In the genomic region with DNA sequence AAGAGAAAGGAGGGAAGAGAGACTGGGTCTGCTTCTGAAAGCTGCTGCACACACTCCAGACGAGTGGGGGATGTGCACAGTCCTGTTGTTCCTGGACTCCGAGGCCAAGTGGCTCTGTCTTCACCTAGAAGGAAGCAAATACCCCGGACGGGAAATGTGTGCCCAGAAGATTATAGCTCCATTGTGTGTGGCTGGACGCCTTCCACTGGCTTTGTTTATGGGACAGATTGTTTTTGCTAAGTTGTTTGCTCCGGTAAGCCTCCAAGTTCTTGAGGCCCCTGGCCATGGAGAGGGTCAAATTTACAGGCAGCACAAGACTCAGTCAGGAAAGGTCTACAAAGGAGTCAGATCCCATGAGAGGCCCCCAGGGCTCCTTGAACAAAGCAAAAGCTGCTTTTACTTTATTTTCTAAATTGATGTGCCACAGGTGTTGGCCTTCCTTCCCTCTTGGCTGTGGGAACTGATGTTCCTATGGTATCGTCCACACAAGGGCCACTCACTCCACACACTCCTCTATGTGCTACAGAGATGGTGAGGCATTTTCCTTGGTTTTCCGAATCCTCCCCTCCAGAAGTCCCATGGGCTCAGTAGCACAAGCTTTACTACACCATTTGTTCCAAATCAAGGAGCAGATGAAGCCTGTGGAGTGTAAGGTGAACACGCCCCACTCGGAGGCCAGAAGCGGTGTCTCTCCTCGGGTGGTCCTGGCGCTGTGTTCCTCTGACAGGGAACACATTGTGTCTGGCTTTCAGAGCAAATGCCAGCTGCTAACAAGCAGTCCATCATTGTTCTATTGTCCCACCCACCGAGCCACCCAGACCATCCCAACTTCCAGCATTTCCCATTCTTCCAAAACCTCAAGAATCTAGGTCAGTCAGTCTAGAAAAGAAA, we compare ENCODE assay signal across 8 mouse cellular contexts. TPM values are rescaled to one million over a fixed set of nuclear protein-coding genes. Genes with fewer than 3 reads are reported as not detected.
DNase-seq lines count a peak whose midpoint lies in the region; ATAC-seq and TF ChIP-seq lines count a peak whose summit lies in the region.

No protein-coding gene starts in this region.

- H3K9me3 ChIP-seq in hindbrain, postnatal 0 days (ENCODE audit: low read length) = no peaks in the 10 kb centered on the region
- no peaks in the 10 kb centered on the region for H3K9me3 ChIP-seq in hindbrain, embryonic 14.5 days (ENCODE audit: control insufficient read depth, low read length)
- no peaks in the 10 kb centered on the region for H3K9me3 ChIP-seq in kidney, postnatal 0 days (replicated peaks; ENCODE audit: low read length)

- no peaks in the 10 kb centered on the region for H3K4me1 ChIP-seq in hindbrain, postnatal 0 days (ENCODE audit: insufficient read depth, low read length)
- no peaks in the 10 kb centered on the region for H3K4me1 ChIP-seq in hindbrain, embryonic 14.5 days (replicated peaks; ENCODE audit: control insufficient read depth, insufficient read depth, low read length)
- peaks cover 13% of the 10 kb centered on the region for H3K4me1 ChIP-seq in heart, adult 2 months (ENCODE audit: control insufficient read depth, insufficient read depth, low read length)
- 0 out of 2 replicates have a peak, but pooled peaks cover 5% of the 10 kb centered on the region for H3K4me1 ChIP-seq in kidney, postnatal 0 days (replicated peaks; ENCODE audit: insufficient read depth, low read length)

- no peaks in the 10 kb centered on the region for H3K79me2 ChIP-seq in heart, adult 2 months (replicated peaks; ENCODE audit: control insufficient read depth, insufficient read depth, low read length)

- H3K36me3 ChIP-seq in hindbrain, postnatal 0 days (ENCODE audit: insufficient read depth, low read length) = no peaks in the 10 kb centered on the region
- no peaks in the 10 kb centered on the region for H3K36me3 ChIP-seq in hindbrain, embryonic 14.5 days (replicated peaks; ENCODE audit: control insufficient read depth, insufficient read depth)
- H3K36me3 ChIP-seq in heart, adult 2 months (ENCODE audit: control insufficient read depth, insufficient read depth, low read length) = no peaks in the 10 kb centered on the region; the same call in 1 of the 2 replicates
- H3K36me3 ChIP-seq in kidney, postnatal 0 days (ENCODE audit: insufficient read depth, low read length) = no peaks in the 10 kb centered on the region

- no peak overlapping the region for H3K4me2 ChIP-seq in hindbrain, postnatal 0 days (ENCODE audit: low read depth, low read length)
- H3K4me2 ChIP-seq in hindbrain, embryonic 14.5 days (replicated peaks) = no peak overlapping the region
- H3K4me2 ChIP-seq in kidney, postnatal 0 days (ENCODE audit: low read length) = no peak overlapping the region

- no peak overlapping the region for H3K9ac ChIP-seq in hindbrain, postnatal 0 days (replicated peaks; ENCODE audit: low read length)
- no peak overlapping the region for H3K9ac ChIP-seq in hindbrain, embryonic 14.5 days
- H3K9ac ChIP-seq in heart, adult 2 months (ENCODE audit: low read depth, low read length) = no peak overlapping the region
- H3K9ac ChIP-seq in kidney, postnatal 0 days (ENCODE audit: low read depth, low read length) = no peak overlapping the region

- intact Hi-C loops in heart, adult 2 months (cut with DNase I) = loop anchor here (2.0 kb wide), 2 partner anchors 44 to 72 kb away; no protein-coding TSS in a partner anchor

- 44% methylated on average over 14 of the region's 14 CpGs for WGBS in hindbrain, postnatal 0 days
- 55% methylated on average over 14 of the region's 14 CpGs for WGBS in hindbrain, embryonic 14.5 days
- WGBS in heart, adult 2 months = 39% methylated on average over 14 of the region's 14 CpGs
- 31% methylated on average over 14 of the region's 14 CpGs for WGBS in kidney, postnatal 0 days

- no peak overlapping the region for H3K4me3 ChIP-seq in hindbrain, postnatal 0 days (ENCODE audit: low read length)
- H3K4me3 ChIP-seq in hindbrain, embryonic 14.5 days (replicated peaks; ENCODE audit: low read length) = no peak overlapping the region
- H3K4me3 ChIP-seq in heart, adult 2 months = no peak overlapping the region
- H3K4me3 ChIP-seq in kidney, postnatal 0 days (replicated peaks; ENCODE audit: low read depth, low read length) = no peak overlapping the region

- peak; percentile 44; the same call in 1 of the 2 replicates for TF ChIP-seq POLR2A in heart, adult 2 months (IDR thresholded peaks at IDR 0.05; ENCODE audit: insufficient read depth, low read depth, low read length)

- TF ChIP-seq EP300 in heart, adult 2 months (IDR thresholded peaks at IDR 0.05; ENCODE audit: insufficient read depth, low read depth, low read length) = peak; percentile 95

- TF ChIP-seq CTCF in hindbrain, postnatal 0 days (IDR thresholded peaks at IDR 0.05; ENCODE audit: low read depth) = no peak
- no peak for TF ChIP-seq CTCF in heart, adult 2 months (IDR thresholded peaks at IDR 0.05)
- no peak for TF ChIP-seq CTCF in kidney, postnatal 0 days (IDR thresholded peaks at IDR 0.05; ENCODE audit: low read depth)

- H3K27me3 ChIP-seq in hindbrain, postnatal 0 days (ENCODE audit: insufficient read depth, low read length) = no peaks in the 10 kb centered on the region
- H3K27me3 ChIP-seq in hindbrain, embryonic 14.5 days (ENCODE audit: control insufficient read depth, insufficient read depth, low read length) = no peaks in the 10 kb centered on the region
- no peaks in the 10 kb centered on the region for H3K27me3 ChIP-seq in heart, adult 2 months (ENCODE audit: control insufficient read depth, insufficient read depth, low read length)
- no peaks in the 10 kb centered on the region for H3K27me3 ChIP-seq in kidney, postnatal 0 days (ENCODE audit: insufficient read depth, low read length)

- H3K27ac ChIP-seq in hindbrain, postnatal 0 days = 0 out of 2 replicates have a peak overlapping the region, but pooled peaks have one; percentile 26
- no peak overlapping the region; the same call in 1 of the 2 replicates for H3K27ac ChIP-seq in hindbrain, embryonic 14.5 days
- H3K27ac ChIP-seq in heart, adult 2 months = peak overlapping the region; percentile 79
- H3K27ac ChIP-seq in kidney, postnatal 0 days = peak overlapping the region; percentile 77

- DNase-seq in hindbrain, postnatal 0 days (ENCODE audit: low spot score) = peak; percentile 4
- DNase-seq in hindbrain, embryonic 14.5 days (ENCODE audit: low spot score) = no peak
- peak; percentile 56 to 74 for DNase-seq in heart, adult 2 months
- peak; percentile 67 for DNase-seq in kidney, postnatal 0 days (ENCODE audit: low spot score)
- DNase-seq in lung, postnatal 14 days = peak; percentile 70
- no peak for DNase-seq in right cerebral cortex, postnatal 10 days (ENCODE audit: low spot score in 2 of 2)
- no peak for DNase-seq in left cerebral cortex, adult 11 months (ENCODE audit: low spot score)

- ATAC-seq in hindbrain, postnatal 0 days = no peak
- ATAC-seq in hindbrain, embryonic 14.5 days (ENCODE audit: low FRiP score) = no peak
- ATAC-seq in kidney, postnatal 0 days (replicated peaks; ENCODE audit: low FRiP score, low read depth) = peak; percentile 43; the same call in 1 of the 2 replicates
- ATAC-seq in erythroblast, adult 5-6 weeks (replicated peaks; ENCODE audit: low FRiP score, poor library complexity, severe bottlenecking) = no peak

RNA-seq across cellular contexts. Expression of a gene that starts 23.1 kb away (rescaled TPM):
- total RNA-seq in hindbrain, postnatal 0 days (2014; rRNA removed) = 19.3 and 20.0 TPM in 2 replicates
- polyA plus RNA-seq in hindbrain, postnatal 0 days (2015; fragmentation: Nextera tagmentation; extraction: Ambion mirVana) = 11.5 and 11.6 TPM in 2 replicates
- 14.6 and 15.4 TPM in 2 replicates for polyA plus RNA-seq in hindbrain, embryonic 14.5 days (2014; fragmentation: Nextera tagmentation; extraction: Ambion mirVana)
- total RNA-seq in heart, adult 2 months (2021) = 10 to 100 TPM; 24.9 to 27.1 TPM
- polyA plus RNA-seq in heart, adult 2 months (2012; rRNA removed) = 8.3 and 10.3 TPM in 2 replicates
- polyA plus RNA-seq in kidney, postnatal 0 days (2015; fragmentation: Nextera tagmentation; extraction: Ambion mirVana) = 17.5 and 19.8 TPM in 2 replicates
- 0.96 and 1.3 TPM in 2 replicates for total RNA-seq in erythroblast, adult 5-6 weeks (2015; ENCODE audit: low replicate concordance)
- total RNA-seq in erythroblast, adult 5-6 weeks (2017; ENCODE audit: low replicate concordance) = 1.1 and 1.2 TPM in 2 replicates

Comparison
In these comparisons a context has a peak if more than half of its experiments do, and no peak if none do; other contexts are left out.
1. DNase-seq: peak in hindbrain, postnatal 0 days (single experiment), heart, adult 2 months (2 of 2), kidney, postnatal 0 days (single experiment) and lung, postnatal 14 days (single experiment); none in hindbrain, embryonic 14.5 days (single experiment), right cerebral cortex, postnatal 10 days (0 of 2) and left cerebral cortex, adult 11 months (single experiment).